In genomic region chr9:90033922-90034321, GRCm38 (mm10) we compare ENCODE assay signal across 14 mouse cellular contexts. TPM values are rescaled to one million over a fixed set of nuclear protein-coding genes. Genes with fewer than 3 reads are reported as not detected.
DNase-seq lines count a peak whose midpoint lies in the region; ATAC-seq and TF ChIP-seq lines count a peak whose summit lies in the region.
"Had no signal": no experiment of that assay in that cellular context is flagged by ENCODE, and none has a peak within 500 bp of the region (broad histone marks: within the 10 kb centered on the region; RNA-seq: fewer than 3 reads in every experiment).

No protein-coding gene starts in this region.

- H3K4me1 ChIP-seq in spleen, adult 2 months (ENCODE audit: control insufficient read depth, insufficient read depth, insufficient read length): no peaks in the 10 kb centered on the region; the same call in 1 of the 2 replicates
- H3K4me1 ChIP-seq: heart, embryonic 12.5 days; hindbrain, embryonic 15.5 days; megakaryocyte, embryonic 14.5 days had no signal

- H3K27me3 ChIP-seq in spleen, adult 2 months (ENCODE audit: control insufficient read depth, insufficient read depth, low read length): no peaks in the 10 kb centered on the region
- H3K27me3 ChIP-seq: heart, embryonic 12.5 days; hindbrain, embryonic 15.5 days had no signal

- intact Hi-C loops in heart, postnatal 10 days (cut with DNase I): no loop called here

- H3K27ac ChIP-seq in spleen, adult 2 months (ENCODE audit: insufficient read depth, low read length): 0 out of 2 replicates have a peak overlapping the region, but pooled peaks have one; percentile 18
- H3K27ac ChIP-seq: hindbrain, embryonic 15.5 days had no signal

- TF ChIP-seq CTCF in spleen, adult 2 months (IDR thresholded peaks at IDR 0.05; ENCODE audit: extremely low read depth, insufficient read depth, insufficient read length, insufficient replicate concordance): no peak

- no peaks in the 10 kb centered on the region for H3K36me3 ChIP-seq in spleen, adult 2 months (ENCODE audit: control insufficient read depth, insufficient read depth, low read length)
- H3K36me3 ChIP-seq: heart, embryonic 12.5 days; hindbrain, embryonic 15.5 days had no signal

- peak; percentile 23 to 72 for DNase-seq in heart, adult 9 months (ENCODE audit: low spot score in 2 of 2)
- no peak for DNase-seq in heart, postnatal 10 days
- DNase-seq in spleen, adult 2 months (ENCODE audit: low read depth in 1 of 2, low spot score in 2 of 2): peak in 1 of 2 experiments; percentile 12
- DNase-seq in spleen, postnatal 14 days (ENCODE audit: low spot score in 2 of 2): no peak
- DNase-seq in urinary bladder, postnatal 14 days (ENCODE audit: low spot score): no peak
- no peak for DNase-seq in yolk sac, embryonic 10.5 days (ENCODE audit: low spot score)
- DNase-seq: spleen, adult 18-20 months; thymus, postnatal 25 days had no signal

- H3K4me3 ChIP-seq in spleen, adult 2 months (ENCODE audit: extremely low read depth, insufficient read depth, insufficient read length): no peak overlapping the region
- H3K4me3 ChIP-seq: erythroblast, embryonic 14.5 days; heart, embryonic 12.5 days; hindbrain, embryonic 15.5 days; myocyte had no signal

- no peak for TF ChIP-seq POLR2A in spleen, adult 2 months (IDR thresholded peaks at IDR 0.05; ENCODE audit: low read depth, low read length)

- 59% methylated on average over 4 of the region's 4 CpGs for WGBS in spleen, adult 2 months

- peak; percentile 97 for ATAC-seq in granulocyte monocyte progenitor cell, adult 5-6 weeks (replicated peaks; ENCODE audit: poor library complexity, severe bottlenecking)

RNA-seq across cellular contexts. Expression of gene Ctsh, which starts 20.0 kb away (rescaled TPM):
- 10 to 100 TPM; 42.1 to 46.6 TPM for total RNA-seq in heart, postnatal 10 days (2021)
- polyA plus RNA-seq in spleen, adult 2 months (2012; rRNA removed): 65.0 and 65.9 TPM in 2 replicates
- 131 and 141 TPM in 2 replicates for total RNA-seq in granulocyte monocyte progenitor cell, adult 5-6 weeks (2014; fragmentation: Nextera tagmentation)
- 53.6 and 57.1 TPM in 2 replicates for total RNA-seq in granulocyte monocyte progenitor cell, adult 5-6 weeks (2017)

Comparison
In these comparisons a context has a peak if more than half of its experiments do, and no peak if none do; other contexts are left out.
1. DNase-seq: peak in heart, adult 9 months (2 of 2); none in heart, postnatal 10 days (0 of 2), spleen, postnatal 14 days (0 of 2), urinary bladder, postnatal 14 days (single experiment) and yolk sac, embryonic 10.5 days (single experiment).